Mouse (Mus musculus): ENCODE results near the gene Sptbn4.
A peak's percentile ranks its signal among the peaks of the same experiment; 100 is the strongest.

GRCm38 (mm10) chr7:27455273-27455672 lies 7.8 kb upstream of the Sptbn4 start:
- 0 out of 2 replicates have a peak, but pooled peaks have one; percentile 2 for TF ChIP-seq CTCF (IDR thresholded peaks at IDR 0.05; ENCODE audit: low read depth)
- no peak for TF ChIP-seq EP300 (IDR thresholded peaks at IDR 0.05; ENCODE audit: low read depth)
